Mouse (Mus musculus): ENCODE data around the gene Slc25a12. TPM values are rescaled to one million over a fixed set of nuclear protein-coding genes. Genes with fewer than 3 reads are reported as not detected.
A peak's percentile ranks its signal among the peaks of the same experiment; 100 is the strongest.

Slc25a12 gene
- polyA plus RNA-seq, 1 experiment from 2014 or later: 28.3 TPM

DNA sequence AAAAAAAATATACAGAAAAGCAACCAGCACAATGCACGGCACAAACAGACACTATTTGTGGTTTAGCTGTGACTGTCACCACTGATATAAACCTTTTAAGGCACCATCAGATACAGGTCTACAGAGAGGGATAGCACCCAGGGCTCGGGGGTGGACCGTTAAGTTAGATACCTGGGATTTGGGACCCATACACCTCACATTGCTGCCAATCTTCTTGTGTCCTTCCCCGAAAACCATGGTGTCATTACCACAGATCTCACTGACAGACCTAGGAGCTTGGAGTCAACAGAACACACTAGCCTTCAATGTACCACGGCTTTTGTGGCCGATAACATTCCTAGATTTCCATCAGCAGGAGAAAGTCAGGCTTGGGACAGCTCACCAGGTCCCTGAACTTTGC is 30.9 kb downstream of the Slc25a12 start:
- H3K4me3 ChIP-seq (ENCODE audit: low read length): no peak overlapping the region
- H3K27me3 ChIP-seq (replicated peaks; ENCODE audit: control insufficient read depth, insufficient read depth, low read length): no peaks in the 10 kb centered on the region
- H3K4me2 ChIP-seq (ENCODE audit: low read depth, low read length): no peak overlapping the region
- H3K27ac ChIP-seq (ENCODE audit: low read length): no peak overlapping the region
- H3K36me3 ChIP-seq (ENCODE audit: control insufficient read depth, insufficient read depth, low read length): no peaks in the 10 kb centered on the region
- no peak overlapping the region for H3K9ac ChIP-seq (ENCODE audit: low read depth, low read length)
- H3K4me1 ChIP-seq (ENCODE audit: control insufficient read depth, insufficient read depth, low read length): no peaks in the 10 kb centered on the region
- H3K9me3 ChIP-seq (ENCODE audit: control insufficient read depth, low read length): no peaks in the 10 kb centered on the region
- no peak for ATAC-seq
- WGBS: 91% methylated on average over 6 of the region's 6 CpGs

DNA sequence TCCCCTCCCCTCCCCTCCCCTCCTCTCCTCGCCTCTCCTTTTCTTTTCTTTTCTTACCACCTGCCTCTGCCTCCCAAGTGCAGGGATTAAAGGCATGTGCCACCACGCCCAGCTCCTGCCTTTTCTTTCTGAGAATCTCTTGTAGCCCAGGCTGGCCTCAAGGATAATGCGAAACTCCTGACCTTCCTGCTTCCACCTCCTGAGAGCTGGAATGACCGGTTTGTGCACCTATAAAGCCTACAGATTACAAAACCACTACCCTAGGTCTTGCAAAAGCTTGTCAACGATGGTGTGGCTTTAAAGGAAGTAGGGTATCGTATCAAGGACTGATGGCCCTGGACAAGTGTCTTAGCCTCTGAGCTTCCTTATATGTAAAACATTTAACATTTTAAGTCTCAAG is 31.3 kb downstream of the Slc25a12 start:
- H3K4me3 ChIP-seq (ENCODE audit: low read length): no peak overlapping the region
- H3K9me3 ChIP-seq (ENCODE audit: control insufficient read depth, low read length): no peaks in the 10 kb centered on the region
- H3K27ac ChIP-seq (ENCODE audit: low read length): no peak overlapping the region
- no peaks in the 10 kb centered on the region for H3K27me3 ChIP-seq (replicated peaks; ENCODE audit: control insufficient read depth, insufficient read depth, low read length)
- WGBS: 67% methylated on average over 5 of the region's 6 CpGs
- no peak for ATAC-seq
- H3K4me2 ChIP-seq (ENCODE audit: low read depth, low read length): no peak overlapping the region
- H3K4me1 ChIP-seq (ENCODE audit: control insufficient read depth, insufficient read depth, low read length): no peaks in the 10 kb centered on the region
- H3K9ac ChIP-seq (ENCODE audit: low read depth, low read length): no peak overlapping the region
- no peaks in the 10 kb centered on the region for H3K36me3 ChIP-seq (ENCODE audit: control insufficient read depth, insufficient read depth, low read length)

DNA sequence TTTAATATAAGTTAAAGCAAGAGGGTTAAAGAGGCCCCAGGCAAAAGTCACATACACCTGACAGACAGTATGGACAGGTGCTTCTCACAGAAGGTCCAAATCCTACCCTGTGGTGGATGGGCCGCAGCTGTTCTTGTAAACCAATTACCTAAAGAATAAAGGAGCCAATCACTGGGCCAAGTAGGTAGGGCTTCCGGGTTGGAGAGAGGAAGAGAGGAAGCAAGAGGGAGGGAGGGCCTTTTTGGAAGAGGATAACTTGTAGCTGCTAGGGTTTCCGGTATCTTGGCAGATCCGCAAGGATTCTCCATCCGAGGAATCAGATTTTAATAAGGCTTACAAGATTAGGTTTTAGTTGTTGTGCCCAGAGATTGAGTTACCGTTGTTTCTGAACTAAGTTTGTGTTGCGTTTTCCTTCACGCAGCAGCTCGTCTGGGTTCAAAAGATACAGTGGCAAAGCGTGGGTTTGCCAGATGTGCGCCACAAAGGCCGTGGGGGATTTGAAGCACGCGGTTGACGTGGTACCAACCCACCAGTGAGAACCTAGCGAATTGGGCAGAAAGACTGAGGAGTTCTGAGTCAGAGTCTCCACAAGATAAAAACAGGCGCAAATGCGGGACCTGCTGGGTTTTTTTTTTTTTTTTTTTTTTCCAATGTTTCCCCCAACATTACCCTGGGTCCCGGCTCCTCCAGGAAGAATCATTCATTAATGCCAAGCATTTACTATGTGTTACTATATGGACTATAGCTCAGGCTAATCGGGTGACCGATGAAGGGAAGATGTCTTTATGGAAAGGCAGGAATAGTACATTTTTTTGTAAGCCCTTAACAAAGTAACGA is 33.3 kb downstream of the Slc25a12 start:
- WGBS: 90% methylated on average over 22 of the region's 22 CpGs
- H3K27ac ChIP-seq (ENCODE audit: low read length): no peak overlapping the region

DNA sequence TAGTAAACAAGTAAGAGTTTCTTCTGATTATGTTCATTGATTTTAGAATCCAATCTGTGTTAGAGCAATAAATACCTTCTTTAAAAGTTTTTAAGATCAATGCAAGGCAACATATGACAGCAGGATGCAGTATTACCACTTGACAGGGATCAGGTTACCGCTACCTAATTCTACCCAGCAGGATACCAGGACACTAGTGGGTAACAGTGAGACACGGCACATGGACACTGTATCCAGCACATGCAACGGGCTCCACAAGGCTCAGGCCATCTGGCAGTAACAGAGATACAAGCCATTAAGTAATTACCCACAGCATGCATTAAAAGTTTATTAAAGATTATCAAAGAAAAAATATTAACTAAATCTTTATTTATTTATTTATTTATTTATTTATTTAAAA is 37.8 kb downstream of the Slc25a12 start:
- H3K4me1 ChIP-seq (ENCODE audit: control insufficient read depth, insufficient read depth, low read length): no peaks in the 10 kb centered on the region
- no peak overlapping the region for H3K9ac ChIP-seq (ENCODE audit: low read depth, low read length)
- ATAC-seq: no peak
- H3K4me3 ChIP-seq (ENCODE audit: low read length): no peak overlapping the region
- no peak overlapping the region for H3K27ac ChIP-seq (ENCODE audit: low read length)
- 88% methylated on average over 3 of the region's 3 CpGs for WGBS
- no peaks in the 10 kb centered on the region for H3K36me3 ChIP-seq (ENCODE audit: control insufficient read depth, insufficient read depth, low read length)
- H3K27me3 ChIP-seq (replicated peaks; ENCODE audit: control insufficient read depth, insufficient read depth, low read length): no peaks in the 10 kb centered on the region
- H3K9me3 ChIP-seq (ENCODE audit: control insufficient read depth, low read length): no peaks in the 10 kb centered on the region
- no peak overlapping the region for H3K4me2 ChIP-seq (ENCODE audit: low read depth, low read length)

More for the DNA sequence above, 33.3 kb downstream of the Slc25a12 start:
- Histone ChIP-seq H3K9ac (ENCODE audit: low read depth, low read length) (no peak overlapping the region), H3K4me1 (ENCODE audit: control insufficient read depth, insufficient read depth, low read length) (no peaks in the 10 kb centered on the region), H3K4me2 (ENCODE audit: low read depth, low read length) (no peak overlapping the region), H3K4me3 (ENCODE audit: low read length) (no peak overlapping the region), H3K36me3 (ENCODE audit: control insufficient read depth, insufficient read depth, low read length) (no peaks in the 10 kb centered on the region), H3K9me3 (ENCODE audit: control insufficient read depth, low read length) (no peaks in the 10 kb centered on the region), H3K27me3 (replicated peaks; ENCODE audit: control insufficient read depth, insufficient read depth, low read length) (no peaks in the 10 kb centered on the region)
- ATAC-seq: no peak

DNA sequence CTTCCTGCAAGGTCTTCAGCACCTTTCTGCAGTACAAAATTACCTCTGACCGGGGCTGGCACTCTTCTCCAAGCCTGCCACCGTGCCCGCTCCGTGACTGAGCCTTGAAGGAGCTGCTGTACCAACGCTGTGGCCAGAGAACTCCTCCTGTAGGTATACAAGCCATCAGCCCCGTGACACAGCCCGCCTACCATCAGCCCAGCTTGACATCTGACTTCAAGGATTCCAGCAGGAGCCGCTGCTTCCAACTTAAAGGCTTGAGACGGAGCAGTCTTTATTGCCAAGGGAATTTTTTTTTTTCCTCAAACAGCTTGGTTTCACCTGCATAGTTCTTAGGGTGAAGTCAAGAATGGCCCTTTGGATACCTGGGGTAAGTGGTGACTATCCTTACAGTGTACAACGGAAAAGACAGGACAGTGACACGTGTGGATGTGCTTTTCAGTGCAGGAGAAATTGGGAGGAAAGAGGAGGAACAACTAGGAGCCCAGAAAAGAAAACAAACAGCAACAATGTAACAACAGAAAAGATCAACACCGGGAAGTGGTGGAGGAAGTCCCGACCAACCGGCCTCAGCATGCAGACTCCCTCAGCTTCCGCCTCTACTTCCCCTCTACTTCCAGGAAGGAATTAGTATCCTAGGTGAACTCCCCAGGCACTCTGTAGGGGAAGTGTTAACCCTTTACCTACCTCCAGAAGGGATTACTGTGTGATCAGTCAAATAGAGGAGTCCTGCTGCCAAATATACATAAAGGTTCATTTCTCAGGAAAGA is 39.0 kb downstream of the Slc25a12 start:
- H3K4me2 ChIP-seq (ENCODE audit: low read depth, low read length): no peak overlapping the region
- 59% methylated on average over 15 of the region's 15 CpGs for WGBS
- ATAC-seq: no peak

DNA sequence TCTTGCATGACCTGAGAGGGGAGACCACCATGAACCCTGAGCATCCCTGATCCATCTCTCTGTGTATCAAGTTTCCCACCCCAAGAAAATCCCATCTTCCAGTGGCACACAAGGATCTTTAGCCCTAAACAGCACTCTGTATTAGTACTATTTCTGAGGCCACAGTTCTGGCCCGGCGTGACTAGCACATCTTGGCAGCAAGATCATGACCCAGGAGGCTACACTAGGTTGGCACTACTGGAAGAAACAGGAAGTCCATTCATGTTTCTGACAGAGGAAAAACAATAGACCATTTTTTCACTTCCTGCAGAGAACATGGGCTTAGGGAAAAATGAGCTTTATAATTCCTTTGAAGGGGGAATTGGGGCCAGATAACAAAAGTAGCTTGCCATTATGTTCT is 39.8 kb downstream of the Slc25a12 start:
- Histone ChIP-seq H3K4me2 (ENCODE audit: low read depth, low read length) (no peak overlapping the region), H3K9ac (ENCODE audit: low read depth, low read length) (no peak overlapping the region), H3K36me3 (ENCODE audit: control insufficient read depth, insufficient read depth, low read length) (no peaks in the 10 kb centered on the region), H3K9me3 (ENCODE audit: control insufficient read depth, low read length) (no peaks in the 10 kb centered on the region), H3K4me1 (ENCODE audit: control insufficient read depth, insufficient read depth, low read length) (no peaks in the 10 kb centered on the region), H3K27me3 (replicated peaks; ENCODE audit: control insufficient read depth, insufficient read depth, low read length) (no peaks in the 10 kb centered on the region), H3K27ac (ENCODE audit: low read length) (no peak overlapping the region), H3K4me3 (ENCODE audit: low read length) (no peak overlapping the region)
- no peak for ATAC-seq
- 72% methylated on average over 2 of the region's 2 CpGs for WGBS

More for the DNA sequence above, 39.0 kb downstream of the Slc25a12 start:
- Histone ChIP-seq H3K9ac (ENCODE audit: low read depth, low read length) (no peak overlapping the region), H3K4me3 (ENCODE audit: low read length) (no peak overlapping the region), H3K9me3 (ENCODE audit: control insufficient read depth, low read length) (no peaks in the 10 kb centered on the region), H3K36me3 (ENCODE audit: control insufficient read depth, insufficient read depth, low read length) (no peaks in the 10 kb centered on the region), H3K27ac (ENCODE audit: low read length) (0 out of 2 replicates have a peak overlapping the region, but pooled peaks have one; percentile 6), H3K27me3 (replicated peaks; ENCODE audit: control insufficient read depth, insufficient read depth, low read length) (no peaks in the 10 kb centered on the region), H3K4me1 (ENCODE audit: control insufficient read depth, insufficient read depth, low read length) (no peaks in the 10 kb centered on the region)

DNA sequence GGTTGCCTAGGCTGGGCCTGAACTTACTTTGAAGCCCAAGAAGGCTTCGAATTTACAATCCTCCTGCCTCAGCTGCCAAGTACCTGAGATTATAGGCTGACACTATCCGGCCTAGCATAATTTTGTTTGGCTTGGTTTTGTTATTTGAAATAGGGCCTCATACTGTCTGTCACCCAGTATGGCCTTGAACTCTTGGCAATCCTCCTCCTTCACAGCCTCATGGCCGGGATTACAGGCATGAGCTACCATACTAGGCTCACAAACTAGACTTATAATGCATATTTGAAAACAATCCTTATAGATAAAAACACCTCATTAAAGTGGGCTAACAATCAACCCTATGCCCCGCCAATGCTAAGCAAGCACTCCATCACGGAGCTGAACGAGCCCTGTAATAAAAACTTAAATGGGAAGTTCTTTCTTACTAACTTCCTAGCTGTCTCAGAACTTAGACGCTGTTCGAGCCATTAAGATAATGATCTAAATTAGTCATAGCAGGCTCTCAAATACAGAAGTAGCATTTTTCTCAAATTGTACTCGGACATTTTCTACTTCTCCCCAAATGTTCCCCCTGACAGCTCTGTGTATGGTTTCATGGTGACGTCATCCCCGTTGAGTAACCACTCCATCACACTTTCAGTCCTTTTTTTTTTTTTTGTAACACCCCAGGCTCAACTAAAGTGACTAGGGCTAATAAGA is 40.6 kb downstream of the Slc25a12 start:
- H3K9me3 ChIP-seq (ENCODE audit: control insufficient read depth, low read length): no peaks in the 10 kb centered on the region
- H3K4me1 ChIP-seq (ENCODE audit: control insufficient read depth, insufficient read depth, low read length): no peaks in the 10 kb centered on the region
- H3K27me3 ChIP-seq (replicated peaks; ENCODE audit: control insufficient read depth, insufficient read depth, low read length): no peaks in the 10 kb centered on the region
- no peak overlapping the region for H3K9ac ChIP-seq (ENCODE audit: low read depth, low read length)
- ATAC-seq: no peak
- no peak overlapping the region for H3K4me3 ChIP-seq (ENCODE audit: low read length)
- 72% methylated on average over 11 of the region's 11 CpGs for WGBS
- H3K36me3 ChIP-seq (ENCODE audit: control insufficient read depth, insufficient read depth, low read length): no peaks in the 10 kb centered on the region
- no peak overlapping the region for H3K4me2 ChIP-seq (ENCODE audit: low read depth, low read length)
- H3K27ac ChIP-seq (ENCODE audit: low read length): no peak overlapping the region

DNA sequence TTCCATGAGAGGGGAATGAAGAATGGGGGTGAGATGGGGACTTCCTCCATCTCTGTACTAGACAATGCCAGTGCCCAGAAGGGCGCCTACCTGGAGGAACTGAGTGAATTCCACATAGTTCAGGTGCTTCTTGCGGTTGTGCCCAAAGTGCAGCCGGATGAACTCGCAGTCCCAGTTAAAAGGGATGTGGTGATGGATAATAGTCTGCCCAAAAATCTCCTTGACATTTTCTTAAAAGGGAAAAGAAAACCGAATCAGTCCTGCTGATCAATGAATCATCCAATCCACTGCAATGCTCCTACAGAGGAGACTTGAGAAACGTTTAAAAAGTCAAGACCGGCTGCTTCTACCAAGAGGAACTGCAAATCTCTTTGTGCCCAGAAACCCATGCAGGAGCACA is 43.7 kb downstream of the Slc25a12 start:
- H3K4me2 ChIP-seq (ENCODE audit: low read depth, low read length): no peak overlapping the region
- H3K9me3 ChIP-seq (ENCODE audit: control insufficient read depth, low read length): no peaks in the 10 kb centered on the region
- H3K36me3 ChIP-seq (ENCODE audit: control insufficient read depth, insufficient read depth, low read length): no peaks in the 10 kb centered on the region
- no peak for ATAC-seq
- H3K4me1 ChIP-seq (ENCODE audit: control insufficient read depth, insufficient read depth, low read length): no peaks in the 10 kb centered on the region
- no peaks in the 10 kb centered on the region for H3K27me3 ChIP-seq (replicated peaks; ENCODE audit: control insufficient read depth, insufficient read depth, low read length)
- WGBS: 85% methylated on average over 7 of the region's 7 CpGs
- no peak overlapping the region for H3K4me3 ChIP-seq (ENCODE audit: low read length)
- no peak overlapping the region for H3K9ac ChIP-seq (ENCODE audit: low read depth, low read length)
- no peak overlapping the region for H3K27ac ChIP-seq (ENCODE audit: low read length)

DNA sequence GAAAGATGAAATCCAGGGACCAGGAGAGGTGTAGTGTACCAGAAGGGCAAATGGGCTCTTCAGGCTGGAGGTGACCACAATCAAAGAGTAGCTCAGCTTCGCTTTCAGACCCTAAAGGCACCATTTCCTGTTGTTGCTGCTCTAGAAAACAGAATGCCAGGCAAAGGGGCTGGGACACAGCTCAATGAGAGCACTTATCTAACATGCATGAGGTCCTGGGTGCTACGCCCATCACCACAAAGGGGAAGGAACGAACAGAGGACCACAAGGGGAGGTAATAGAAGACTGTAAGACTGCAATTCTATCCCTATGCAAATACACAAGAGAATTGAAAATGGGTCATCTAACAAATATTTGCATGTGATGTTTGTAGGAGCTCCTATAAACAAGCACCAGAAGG is 46.1 kb downstream of the Slc25a12 start:
- no peak overlapping the region for H3K4me3 ChIP-seq (ENCODE audit: low read length)
- H3K9me3 ChIP-seq (ENCODE audit: control insufficient read depth, low read length): no peaks in the 10 kb centered on the region
- H3K4me2 ChIP-seq (ENCODE audit: low read depth, low read length): no peak overlapping the region
- H3K27ac ChIP-seq (ENCODE audit: low read length): no peak overlapping the region
- H3K27me3 ChIP-seq (replicated peaks; ENCODE audit: control insufficient read depth, insufficient read depth, low read length): no peaks in the 10 kb centered on the region
- WGBS: 86% methylated on average over 3 of the region's 3 CpGs
- no peaks in the 10 kb centered on the region; the same call in 1 of the 2 replicates for H3K36me3 ChIP-seq (ENCODE audit: control insufficient read depth, insufficient read depth, low read length)
- H3K4me1 ChIP-seq (ENCODE audit: control insufficient read depth, insufficient read depth, low read length): no peaks in the 10 kb centered on the region
- H3K9ac ChIP-seq (ENCODE audit: low read depth, low read length): no peak overlapping the region
- no peak for ATAC-seq
